Mouse (Mus musculus): ENCODE measurements at regions not wholly inside any gene's neighbourhood (a gene's known extent, or its start where the extent isn't known, plus 50 kb on each side); places are given as distances from the start of the nearest gene placed in this dataset.

DNA sequence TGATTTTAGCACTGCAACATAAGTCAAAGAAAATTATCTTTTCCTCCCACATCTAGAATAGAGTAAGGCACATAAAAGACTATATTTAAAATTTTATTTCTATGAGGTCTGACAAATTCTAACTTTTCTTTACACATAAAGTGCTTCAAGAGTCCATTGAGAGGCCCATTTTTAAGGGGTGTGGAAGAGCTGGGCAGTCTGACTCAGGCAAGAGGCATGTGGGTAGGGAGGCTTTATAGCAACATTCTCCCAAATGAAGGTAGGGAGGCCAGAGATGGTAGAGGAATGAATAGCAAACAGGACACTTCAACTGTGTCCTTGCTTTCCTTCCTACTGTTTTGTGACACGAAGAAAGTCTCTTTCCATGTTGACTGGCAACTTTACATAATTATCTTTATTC, 2566.6 kb upstream of the Gm7489 start:
- TF ChIP-seq ELF1 (IDR thresholded peaks at IDR 0.05; ENCODE audit: low read depth, low read length) (no peak), POLR2A (IDR thresholded peaks at IDR 0.05; ENCODE audit: control insufficient read depth in 1 of 2, insufficient read depth in 1 of 2, low read depth in 1 of 2, low read length in 2 of 2, poor library complexity in 1 of 2) (no peak), ZKSCAN1 (IDR thresholded peaks at IDR 0.05; ENCODE audit: low read depth, low read length) (no peak), GATA1 (IDR thresholded peaks at IDR 0.05; ENCODE audit: low read depth, low read length) (no peak), USF1 (IDR thresholded peaks at IDR 0.05; ENCODE audit: low read depth, low read length) (no peak), CTCF (IDR thresholded peaks at IDR 0.05 in 2 of 3, conservative IDR thresholded peaks at IDR 0.05 in 1 of 3; ENCODE audit: control insufficient read depth in 1 of 3, insufficient read depth in 1 of 3, low read depth in 2 of 3, low read length in 3 of 3, poor library complexity in 1 of 3, severe bottlenecking in 1 of 3) (no peak), MAX (IDR thresholded peaks at IDR 0.05; ENCODE audit: low read length) (no peak), ZC3H11A (IDR thresholded peaks at IDR 0.05; ENCODE audit: low read depth, low read length) (no peak)
